Mouse (Mus musculus) MEL (cell line): ENCODE results near the gene Lsm2. TPM values are rescaled to one million over a fixed set of nuclear protein-coding genes. Genes with fewer than 3 reads are reported as not detected.

Experiments
- DNase-seq: peaks from one replicate; pipeline ENCODE4 v3.0.0; 2011; ENCODE audit warnings: low read depth, low spot score
- H3K27ac ChIP-seq: 2 replicates; pipeline ENCODE4 v1.5.1; 2012; ENCODE audit warnings: low read depth, mild to moderate bottlenecking, control low read depth, low read length, moderate library complexity; ENCODE audit not compliant: control insufficient read depth
- H3K27me3 ChIP-seq, 2 experiments: fragments of 150-350 bp in 1 of 2; sonication (generic) in 1 of 2; 2 replicates each; pipeline ENCODE4 v1.6.1; 2012; ENCODE audit warnings: low read length in 2 of 2, mild to moderate bottlenecking in 2 of 2, improper control_type of control experiment in 1 of 2, moderate library complexity in 1 of 2; ENCODE audit not compliant: insufficient read depth in 2 of 2, control insufficient read depth in 1 of 2
- H3K36me3 ChIP-seq, 2 experiments: 2 replicates each; pipeline ENCODE4 v1.6.1; 2012 to 2014; ENCODE audit warnings: low read length in 2 of 2, improper control_type of control experiment in 1 of 2, inconsistent platforms in 1 of 2, mild to moderate bottlenecking in 1 of 2; ENCODE audit not compliant: insufficient read depth in 2 of 2, control insufficient read depth in 1 of 2
- H3K4me1 ChIP-seq, 2 experiments: fragments of 150-350 bp in 1 of 2; sonication (generic) in 1 of 2; 2 replicates each; pipeline ENCODE4 v1.6.1; 2012; ENCODE audit warnings: low read length in 2 of 2, improper control_type of control experiment in 1 of 2, mild to moderate bottlenecking in 1 of 2; ENCODE audit not compliant: insufficient read depth in 2 of 2, control insufficient read depth in 1 of 2
- H3K4me3 ChIP-seq, 2 experiments: fragments of 150-350 bp in 1 of 2; sonication (generic) in 1 of 2; 2 replicates each; pipeline ENCODE4 v1.5.1; 2012; ENCODE audit warnings: low read depth in 2 of 2, low read length in 2 of 2, mild to moderate bottlenecking in 2 of 2, moderate library complexity in 2 of 2, control low read depth in 1 of 2, improper control_type of control experiment in 1 of 2; ENCODE audit not compliant: control insufficient read depth in 1 of 2, insufficient read depth in 1 of 2
- H3K79me2 ChIP-seq: 2 replicates; pipeline ENCODE4 v1.6.1; 2012; ENCODE audit warnings: mild to moderate bottlenecking, low read length, moderate library complexity; ENCODE audit not compliant: control insufficient read depth, poor library complexity, insufficient read depth
- H3K9ac ChIP-seq: 2 replicates; pipeline ENCODE4 v1.6.1; 2012; ENCODE audit warnings: low read depth, mild to moderate bottlenecking, control low read depth, low read length, moderate library complexity; ENCODE audit not compliant: control insufficient read depth, poor library complexity, severe bottlenecking
- H3K9me3 ChIP-seq: fragments of 150-350 bp; sonication (generic); replicated peaks from 2 replicates; pipeline ENCODE4 v1.6.1; 2012; ENCODE audit warnings: mild to moderate bottlenecking, low read length, improper control_type of control experiment, moderate library complexity; ENCODE audit not compliant: insufficient read depth
- BHLHE40 ChIP-seq: IDR thresholded peaks from 2 replicates; pipeline ENCODE4 v1.6.1; 2012; ENCODE audit warnings: low read depth, mild to moderate bottlenecking, inconsistent platforms, low read length, improper control_type of control experiment, borderline replicate concordance
- CHD1 ChIP-seq: IDR thresholded peaks from 2 replicates; pipeline ENCODE4 v1.6.1; 2012; ENCODE audit warnings: low read depth, mild to moderate bottlenecking, inconsistent platforms, low read length, improper control_type of control experiment
- CHD2 ChIP-seq: IDR thresholded peaks from 2 replicates; pipeline ENCODE4 v1.6.1; 2011; ENCODE audit warnings: low read length, improper control_type of control experiment
- CTCF ChIP-seq, 3 experiments: IDR thresholded peaks in 2 of 3; conservative IDR thresholded peaks in 1 of 3; 2 replicates each; pipeline ENCODE4 v1.5.1; 2011 to 2012; ENCODE audit warnings: low read length in 3 of 3, low read depth in 2 of 3, mild to moderate bottlenecking in 2 of 3, improper control_type of control experiment in 1 of 3, inconsistent platforms in 1 of 3, mixed read lengths in 1 of 3, moderate library complexity in 1 of 3; ENCODE audit not compliant: control insufficient read depth in 1 of 3, insufficient read depth in 1 of 3, poor library complexity in 1 of 3, severe bottlenecking in 1 of 3
- E2F4 ChIP-seq: IDR thresholded peaks from 2 replicates; pipeline ENCODE4 v1.6.1; 2011; ENCODE audit warnings: low read depth, low read length, improper control_type of control experiment, borderline replicate concordance
- ELF1 ChIP-seq: IDR thresholded peaks from 2 replicates; pipeline ENCODE4 v1.6.1; 2014; ENCODE audit warnings: low read depth, mild to moderate bottlenecking, inconsistent platforms, low read length, improper control_type of control experiment, moderate library complexity
- EP300 ChIP-seq, 2 experiments: IDR thresholded peaks; 2 replicates each; pipeline ENCODE4 v1.6.1; 2011; ENCODE audit warnings: improper control_type of control experiment in 2 of 2, low read length in 2 of 2, low read depth in 1 of 2, mild to moderate bottlenecking in 1 of 2
- ETS1 ChIP-seq: IDR thresholded peaks from 2 replicates; pipeline ENCODE4 v1.6.1; 2012; ENCODE audit warnings: low read depth, mild to moderate bottlenecking, inconsistent platforms, low read length, improper control_type of control experiment, moderate library complexity
- GABPA ChIP-seq: IDR thresholded peaks from 2 replicates; pipeline ENCODE4 v1.6.1; 2012; ENCODE audit warnings: low read depth, mild to moderate bottlenecking, inconsistent platforms, low read length, improper control_type of control experiment, moderate library complexity
- GATA1 ChIP-seq: IDR thresholded peaks from 2 replicates; pipeline ENCODE4 v1.6.1; 2011; ENCODE audit warnings: low read depth, low read length, improper control_type of control experiment
- HCFC1 ChIP-seq: IDR thresholded peaks from 2 replicates; pipeline ENCODE4 v1.6.1; 2012; ENCODE audit warnings: low read depth, mild to moderate bottlenecking, inconsistent platforms, low read length, improper control_type of control experiment, moderate library complexity
- JUND ChIP-seq: IDR thresholded peaks from 2 replicates; pipeline ENCODE4 v1.6.1; 2011; ENCODE audit warnings: low read depth, mild to moderate bottlenecking, improper control_type of control experiment, low read length
- KAT2A ChIP-seq: conservative IDR thresholded peaks from 2 replicates; pipeline ENCODE4 v1.6.1; 2012; ENCODE audit warnings: low read depth, low read length, improper control_type of control experiment, inconsistent platforms
- MAFK ChIP-seq: IDR thresholded peaks from 2 replicates; pipeline ENCODE4 v1.6.1; 2011; ENCODE audit warnings: low read depth, mild to moderate bottlenecking, low read length, improper control_type of control experiment, borderline replicate concordance
- MAX ChIP-seq: IDR thresholded peaks from 2 replicates; pipeline ENCODE4 v1.6.1; 2011; ENCODE audit warnings: low read length, improper control_type of control experiment
- MAZ ChIP-seq: IDR thresholded peaks from 2 replicates; pipeline ENCODE4 v1.6.1; 2012; ENCODE audit warnings: low read depth, mild to moderate bottlenecking, inconsistent platforms, low read length, improper control_type of control experiment
- MEF2A ChIP-seq: IDR thresholded peaks from 2 replicates; pipeline ENCODE4 v1.6.1; 2014; ENCODE audit warnings: low read depth, mild to moderate bottlenecking, inconsistent platforms, low read length, improper control_type of control experiment; ENCODE audit not compliant: poor library complexity, insufficient replicate concordance, severe bottlenecking; ENCODE audit errors: extremely low read depth
- MYB ChIP-seq: IDR thresholded peaks from 2 replicates; pipeline ENCODE4 v1.6.1; 2011; ENCODE audit warnings: mild to moderate bottlenecking, low read depth, low read length, improper control_type of control experiment
- MYC ChIP-seq: IDR thresholded peaks from 2 replicates; pipeline ENCODE4 v1.6.1; 2011; ENCODE audit warnings: low read depth, mild to moderate bottlenecking, low read length, improper control_type of control experiment, moderate library complexity
- NELFE ChIP-seq: IDR thresholded peaks from 2 replicates; pipeline ENCODE4 v1.6.1; 2011; ENCODE audit warnings: low read depth, low read length, improper control_type of control experiment
- NRF1 ChIP-seq: IDR thresholded peaks from 2 replicates; pipeline ENCODE4 v1.6.1; 2014; ENCODE audit warnings: low read depth, mild to moderate bottlenecking, inconsistent platforms, low read length, improper control_type of control experiment, moderate library complexity; ENCODE audit not compliant: poor library complexity, insufficient read depth, severe bottlenecking
- POLR2A ChIP-seq, 2 experiments: IDR thresholded peaks; 2 replicates each; pipeline ENCODE4 v1.6.1; 2011 to 2012; ENCODE audit warnings: low read length in 2 of 2, mild to moderate bottlenecking in 2 of 2, control low read depth in 1 of 2, improper control_type of control experiment in 1 of 2, low read depth in 1 of 2, moderate library complexity in 1 of 2; ENCODE audit not compliant: control insufficient read depth in 1 of 2, insufficient read depth in 1 of 2, poor library complexity in 1 of 2
- POLR2AphosphoS5 ChIP-seq: IDR thresholded peaks from 2 replicates; pipeline ENCODE4 v1.6.1; 2012; ENCODE audit warnings: low read depth, borderline replicate concordance, mild to moderate bottlenecking, inconsistent platforms, low read length, moderate library complexity, mixed read lengths
- RAD21 ChIP-seq: IDR thresholded peaks from 2 replicates; pipeline ENCODE4 v1.6.1; 2011; ENCODE audit warnings: mild to moderate bottlenecking, low read depth, low read length, improper control_type of control experiment
- RCOR1 ChIP-seq: IDR thresholded peaks from 2 replicates; pipeline ENCODE4 v1.6.1; 2012; ENCODE audit warnings: low read depth, mild to moderate bottlenecking, inconsistent platforms, low read length, improper control_type of control experiment
- SIN3A ChIP-seq: IDR thresholded peaks from 2 replicates; pipeline ENCODE4 v1.6.1; 2012; ENCODE audit warnings: low read length, improper control_type of control experiment, inconsistent platforms
- SMC3 ChIP-seq: IDR thresholded peaks from 2 replicates; pipeline ENCODE4 v1.6.1; 2011; ENCODE audit warnings: low read depth, low read length, improper control_type of control experiment
- TAL1 ChIP-seq: IDR thresholded peaks from 2 replicates; pipeline ENCODE4 v1.6.1; 2012; ENCODE audit warnings: mild to moderate bottlenecking, inconsistent platforms, low read length, moderate library complexity, mixed read lengths
- TBP ChIP-seq: IDR thresholded peaks from 2 replicates; pipeline ENCODE4 v1.8.0; 2011; ENCODE audit warnings: low read depth, low read length, improper control_type of control experiment
- TCF12 ChIP-seq: IDR thresholded peaks from 2 replicates; pipeline ENCODE4 v1.6.1; 2014; ENCODE audit warnings: low read depth, mild to moderate bottlenecking, inconsistent platforms, low read length, improper control_type of control experiment, moderate library complexity
- UBTF ChIP-seq: IDR thresholded peaks from 2 replicates; pipeline ENCODE4 v1.6.1; 2012; ENCODE audit warnings: low read depth, mild to moderate bottlenecking, inconsistent platforms, low read length, improper control_type of control experiment, moderate library complexity, borderline replicate concordance; ENCODE audit not compliant: insufficient read depth
- USF1 ChIP-seq: IDR thresholded peaks from 2 replicates; pipeline ENCODE4 v1.6.1; 2014; ENCODE audit warnings: low read depth, mild to moderate bottlenecking, inconsistent platforms, low read length, improper control_type of control experiment, moderate library complexity
- USF2 ChIP-seq, 2 experiments: IDR thresholded peaks; 2 replicates each; pipeline ENCODE4 v1.6.1; 2011 to 2012; ENCODE audit warnings: improper control_type of control experiment in 2 of 2, low read length in 2 of 2, borderline replicate concordance in 1 of 2, inconsistent platforms in 1 of 2, low read depth in 1 of 2, mild to moderate bottlenecking in 1 of 2; ENCODE audit not compliant: insufficient read depth in 1 of 2
- ZC3H11A ChIP-seq: IDR thresholded peaks from 2 replicates; pipeline ENCODE4 v1.6.1; 2012; ENCODE audit warnings: low read depth, mild to moderate bottlenecking, inconsistent platforms, low read length, improper control_type of control experiment
- ZKSCAN1 ChIP-seq: IDR thresholded peaks from 2 replicates; pipeline ENCODE4 v1.6.1; 2012; ENCODE audit warnings: low read depth, mild to moderate bottlenecking, inconsistent platforms, low read length, improper control_type of control experiment, moderate library complexity
- ZMIZ1 ChIP-seq: IDR thresholded peaks from 2 replicates; pipeline ENCODE4 v1.6.1; 2012; ENCODE audit warnings: low read depth, mild to moderate bottlenecking, inconsistent platforms, low read length, improper control_type of control experiment, moderate library complexity
- polyA plus RNA-seq, 2 experiments: library from polyadenylated mRNA; stranded (reverse) in 1 of 2; unstranded in 1 of 2; fragments of >175 nt in 1 of 2; fragments of >200 nt in 1 of 2; gene quantifications; 2 replicates each; pipeline versions ENCODE4 v1.2.1 to v1.2.4; 2012; ENCODE audit warnings: low replicate concordance in 2 of 2, low read depth in 1 of 2; ENCODE audit not compliant: insufficient read length in 2 of 2, insufficient read depth in 1 of 2, missing spikeins in 1 of 2
- total RNA-seq: library from RNA; depleted of rRNA; stranded (reverse); fragments of 300-350 nt; gene quantifications from 2 replicates; pipeline ENCODE4 v1.2.3, GENCODE M21; 2012

Gene Lsm2
- total and polyA plus RNA-seq, 3 experiments = 57.9 to 180 TPM; not detected in 1

DNA sequence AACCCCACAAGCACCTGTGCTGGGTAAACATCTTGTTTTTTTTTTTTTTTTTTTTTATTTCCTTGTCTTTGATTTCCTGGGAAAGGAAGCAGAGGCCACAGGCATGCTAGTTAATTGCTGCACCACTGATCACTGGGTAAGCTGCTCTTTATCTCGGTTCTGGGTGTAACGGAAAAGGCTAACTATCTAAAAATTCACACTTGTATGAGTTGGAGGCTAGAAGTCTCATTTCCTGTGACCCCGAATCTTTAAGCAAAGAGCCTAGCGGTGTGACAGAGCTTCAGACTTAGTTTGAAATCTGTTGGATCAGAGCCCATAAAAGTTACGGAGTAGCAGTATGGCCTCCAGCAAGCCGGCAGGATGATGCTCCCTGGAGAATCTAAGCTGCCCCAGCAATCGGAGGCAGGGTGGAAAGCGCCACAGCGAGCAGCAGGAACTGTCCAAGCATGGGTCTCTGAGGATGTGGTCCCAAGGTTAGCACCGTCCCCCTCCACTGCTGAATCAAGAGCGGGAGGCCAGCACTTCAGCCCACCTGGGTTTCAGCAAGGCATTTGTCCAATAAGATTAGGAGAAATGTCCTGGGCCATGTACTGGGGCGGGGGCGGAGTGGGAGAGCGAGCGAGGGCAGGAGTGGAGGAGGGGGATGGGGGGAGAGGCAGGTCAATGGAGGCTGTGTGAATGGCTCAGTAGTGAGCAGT is 40.2 kb upstream of the Lsm2 start:
- Histone ChIP-seq H3K36me3 (peaks cover 0 to 13% of the 10 kb centered on the region in 2 experiments; a peak in 2 of 4 replicates), H3K79me2 (no peaks in the 10 kb centered on the region), H3K4me1 (peaks cover 2 to 10% of the 10 kb centered on the region in 2 experiments), H3K27me3 (no peaks in the 10 kb centered on the region), H3K27ac (peak overlapping the region; percentile 96), H3K9ac (peak overlapping the region; percentile 66), H3K9me3 (no peaks in the 10 kb centered on the region), H3K4me3 (peak overlapping the region; percentile 45 to 54)
- DNase-seq = peak; percentile 82
- no peak for TF ChIP-seq TAL1
- peak; percentile 59; the same call in 1 of the 2 replicates for TF ChIP-seq ELF1
- TF ChIP-seq EP300 (IDR thresholded peaks at IDR 0.05; ENCODE audit: low read depth in 1 of 2, low read length in 2 of 2) = peak; percentile 72 to 88
- no peak for TF ChIP-seq USF1
- no peak for TF ChIP-seq NRF1
- TF ChIP-seq MAX = no peak
- TF ChIP-seq ZMIZ1 = no peak
- TF ChIP-seq NELFE = no peak
- no peak for TF ChIP-seq MAZ
- TF ChIP-seq BHLHE40 = no peak
- TF ChIP-seq MAFK = no peak
- no peak for TF ChIP-seq MEF2A
- no peak for TF ChIP-seq CHD1
- peak; percentile 78 for TF ChIP-seq MYB
- TF ChIP-seq USF2 (IDR thresholded peaks at IDR 0.05; ENCODE audit: borderline replicate concordance in 1 of 2, insufficient read depth in 1 of 2, low read depth in 1 of 2, low read length in 2 of 2) = no peak
- TF ChIP-seq HCFC1 = peak; percentile 64
- TF ChIP-seq ZC3H11A = no peak
- TF ChIP-seq TBP = no peak
- TF ChIP-seq SMC3 = no peak
- TF ChIP-seq CTCF (IDR thresholded peaks at IDR 0.05 in 2 of 3, conservative IDR thresholded peaks at IDR 0.05 in 1 of 3; ENCODE audit: control insufficient read depth in 1 of 3, insufficient read depth in 1 of 3, low read depth in 2 of 3, low read length in 3 of 3, poor library complexity in 1 of 3, severe bottlenecking in 1 of 3) = no peak
- peak in 1 of 2 experiments; percentile 39; a peak in 1 of 4 replicates for TF ChIP-seq POLR2A (IDR thresholded peaks at IDR 0.05; ENCODE audit: control insufficient read depth in 1 of 2, insufficient read depth in 1 of 2, low read depth in 1 of 2, low read length in 2 of 2, poor library complexity in 1 of 2)
- TF ChIP-seq UBTF = no peak
- peak; percentile 66 for TF ChIP-seq RCOR1
- TF ChIP-seq E2F4 = no peak
- TF ChIP-seq RAD21 = no peak
- TF ChIP-seq TCF12 = peak; percentile 61; the same call in 1 of the 2 replicates
- peak; percentile 46 for TF ChIP-seq ETS1
- TF ChIP-seq GABPA = no peak
- no peak for TF ChIP-seq CHD2
- TF ChIP-seq POLR2AphosphoS5 = no peak
- TF ChIP-seq SIN3A = peak; percentile 79
- no peak for TF ChIP-seq ZKSCAN1
- peak; percentile 81 for TF ChIP-seq GATA1
- TF ChIP-seq MYC = no peak
- no peak for TF ChIP-seq KAT2A
- TF ChIP-seq JUND = 0 out of 2 replicates have a peak, but pooled peaks have one; percentile 19
